Mouse (Mus musculus): ENCODE data around the gene Smg1. TPM values are rescaled to one million over a fixed set of nuclear protein-coding genes. Genes with fewer than 3 reads are reported as not detected.

Smg1 gene
- polyA plus RNA-seq, 1 experiment from 2014 or later, result 10.7 TPM

GRCm38 (mm10) chr7:118116787-118117538, 126.5 kb downstream of the Smg1 start:
- Histone ChIP-seq H3K4me2 (ENCODE audit: low read length) (peak overlapping the region; percentile 73), H3K4me3 (replicated peaks; ENCODE audit: low read depth, low read length) (peak overlapping the region; percentile 94), H3K36me3 (ENCODE audit: insufficient read depth, low read length) (peaks cover 32% of the 10 kb centered on the region; the same call in 1 of the 2 replicates), H3K27ac (peak overlapping the region; percentile 90), H3K4me1 (replicated peaks; ENCODE audit: insufficient read depth, low read length) (peaks cover 12% of the 10 kb centered on the region), H3K9me3 (replicated peaks; ENCODE audit: low read length) (no peaks in the 10 kb centered on the region), H3K27me3 (ENCODE audit: insufficient read depth, low read length) (no peaks in the 10 kb centered on the region), H3K9ac (ENCODE audit: low read depth, low read length) (peak overlapping the region; percentile 74; the same call in 1 of the 2 replicates)
- no peak for TF ChIP-seq CTCF (IDR thresholded peaks at IDR 0.05; ENCODE audit: low read depth)
- WGBS, result 10% methylated on average over 8 of the region's 8 CpGs
- ATAC-seq (replicated peaks; ENCODE audit: low FRiP score, low read depth), result no peak
- no peak for DNase-seq (ENCODE audit: low spot score)

GRCm38 (mm10) chr7:118115877-118116568, 127.4 kb downstream of the Smg1 start, which contains the start of gene Rps15a:
Rps15a (minus strand) TSS chr7:118116188.
- Histone ChIP-seq H3K4me2 (ENCODE audit: low read length) (peak within 1 kb of the TSS; percentile 89), H3K36me3 (ENCODE audit: insufficient read depth, low read length) (peaks cover 40% of the 10 kb centered on the region; the same call in 1 of the 2 replicates), H3K4me3 (replicated peaks; ENCODE audit: low read depth, low read length) (peak within 1 kb of the TSS; percentile 94), H3K9ac (ENCODE audit: low read depth, low read length) (peak within 1 kb of the TSS; percentile 99), H3K9me3 (replicated peaks; ENCODE audit: low read length) (no peaks in the 10 kb centered on the region), H3K4me1 (replicated peaks; ENCODE audit: insufficient read depth, low read length) (peaks cover 17% of the 10 kb centered on the region), H3K27me3 (ENCODE audit: insufficient read depth, low read length) (no peaks in the 10 kb centered on the region), H3K27ac (peak within 1 kb of the TSS; percentile 90)
- no peak for TF ChIP-seq CTCF (IDR thresholded peaks at IDR 0.05; ENCODE audit: low read depth)
- peak; percentile 98 for DNase-seq (ENCODE audit: low spot score)
- peak; percentile 79 for ATAC-seq (replicated peaks; ENCODE audit: low FRiP score, low read depth)
- WGBS, result under 1% methylated on average over 40 of the region's 40 CpGs

GRCm38 (mm10) chr7:118115533-118115876, 128.0 kb downstream of the Smg1 start:
- DNase-seq (ENCODE audit: low spot score) (peak; percentile 58), ATAC-seq (replicated peaks; ENCODE audit: low FRiP score, low read depth) (peak; percentile 47)
- Histone ChIP-seq H3K9me3 (replicated peaks; ENCODE audit: low read length) (no peaks in the 10 kb centered on the region), H3K4me1 (replicated peaks; ENCODE audit: insufficient read depth, low read length) (peaks cover 17% of the 10 kb centered on the region), H3K4me2 (ENCODE audit: low read length) (peak overlapping the region; percentile 89), H3K36me3 (ENCODE audit: insufficient read depth, low read length) (peaks cover 40% of the 10 kb centered on the region; the same call in 1 of the 2 replicates), H3K27ac (peak overlapping the region; percentile 90), H3K9ac (ENCODE audit: low read depth, low read length) (peak overlapping the region; percentile 99), H3K27me3 (ENCODE audit: insufficient read depth, low read length) (no peaks in the 10 kb centered on the region), H3K4me3 (replicated peaks; ENCODE audit: low read depth, low read length) (peak overlapping the region; percentile 94)
- no peak for TF ChIP-seq CTCF (IDR thresholded peaks at IDR 0.05; ENCODE audit: low read depth)
- 0% methylated on average over 20 of the region's 20 CpGs for WGBS

GRCm38 (mm10) chr7:118113541-118114297, 129.8 kb downstream of the Smg1 start:
- Histone ChIP-seq H3K36me3 (ENCODE audit: insufficient read depth, low read length) (peaks cover 45% of the 10 kb centered on the region), H3K9me3 (replicated peaks; ENCODE audit: low read length) (no peaks in the 10 kb centered on the region), H3K27ac (no peak overlapping the region), H3K4me1 (replicated peaks; ENCODE audit: insufficient read depth, low read length) (peaks cover 14% of the 10 kb centered on the region), H3K4me2 (ENCODE audit: low read length) (peak overlapping the region; percentile 89), H3K27me3 (ENCODE audit: insufficient read depth, low read length) (no peaks in the 10 kb centered on the region), H3K4me3 (replicated peaks; ENCODE audit: low read depth, low read length) (peak overlapping the region; percentile 94), H3K9ac (ENCODE audit: low read depth, low read length) (peak overlapping the region; percentile 99; the same call in 1 of the 2 replicates)
- ATAC-seq (replicated peaks; ENCODE audit: low FRiP score, low read depth) (no peak), DNase-seq (ENCODE audit: low spot score) (no peak)
- WGBS, result 58% methylated on average over 5 of the region's 5 CpGs
- no peak for TF ChIP-seq CTCF (IDR thresholded peaks at IDR 0.05; ENCODE audit: low read depth)

GRCm38 (mm10) chr7:118111128-118111527, 132.3 kb downstream of the Smg1 start:
- 62% methylated on average over 3 of the region's 3 CpGs for WGBS
- no peak overlapping the region for H3K4me3 ChIP-seq (replicated peaks; ENCODE audit: low read depth, low read length)
- H3K9me3 ChIP-seq (replicated peaks; ENCODE audit: low read length), result no peaks in the 10 kb centered on the region
- H3K27ac ChIP-seq, result no peak overlapping the region
- no peak for DNase-seq (ENCODE audit: low spot score)
- H3K4me2 ChIP-seq (ENCODE audit: low read length), result 0 out of 2 replicates have a peak overlapping the region, but pooled peaks have one; percentile 23
- ATAC-seq (replicated peaks; ENCODE audit: low FRiP score, low read depth), result no peak
- peaks cover 14% of the 10 kb centered on the region for H3K4me1 ChIP-seq (replicated peaks; ENCODE audit: insufficient read depth, low read length)
- peak overlapping the region; percentile 32; the same call in 1 of the 2 replicates for H3K9ac ChIP-seq (ENCODE audit: low read depth, low read length)
- H3K27me3 ChIP-seq (ENCODE audit: insufficient read depth, low read length), result no peaks in the 10 kb centered on the region
- no peak for TF ChIP-seq CTCF (IDR thresholded peaks at IDR 0.05; ENCODE audit: low read depth)
- peaks cover 70% of the 10 kb centered on the region for H3K36me3 ChIP-seq (ENCODE audit: insufficient read depth, low read length)

GRCm38 (mm10) chr7:118107671-118108070, 135.8 kb downstream of the Smg1 start:
- H3K4me3 ChIP-seq (replicated peaks; ENCODE audit: low read depth, low read length), result no peak overlapping the region
- 58% methylated on average over 1 of the region's 1 CpGs for WGBS
- peaks cover 60% of the 10 kb centered on the region for H3K36me3 ChIP-seq (ENCODE audit: insufficient read depth, low read length)
- no peak for ATAC-seq (replicated peaks; ENCODE audit: low FRiP score, low read depth)
- DNase-seq (ENCODE audit: low spot score), result no peak
- TF ChIP-seq CTCF (IDR thresholded peaks at IDR 0.05; ENCODE audit: low read depth), result no peak
- H3K4me1 ChIP-seq (replicated peaks; ENCODE audit: insufficient read depth, low read length), result peaks cover 5% of the 10 kb centered on the region; the same call in 1 of the 2 replicates
- H3K9ac ChIP-seq (ENCODE audit: low read depth, low read length), result no peak overlapping the region
- no peaks in the 10 kb centered on the region for H3K27me3 ChIP-seq (ENCODE audit: insufficient read depth, low read length)
- H3K27ac ChIP-seq, result no peak overlapping the region
- no peak overlapping the region for H3K4me2 ChIP-seq (ENCODE audit: low read length)
- H3K9me3 ChIP-seq (replicated peaks; ENCODE audit: low read length), result no peaks in the 10 kb centered on the region

Data from kidney, postnatal 0 days (tissue).